Mouse (Mus musculus) ES-Bruce4 (cell line): ENCODE measurements at regions not wholly inside any gene's neighbourhood (a gene's known extent, or its start where the extent isn't known, plus 50 kb on each side); places are given as distances from the start of the nearest gene placed in this dataset.

ENCODE experiments used
- H3K27ac ChIP-seq: 2 replicates; pipeline ENCODE4 v1.5.1; 2012; ENCODE audit warnings: low read length, inconsistent platforms; ENCODE audit not compliant: insufficient read depth
- H3K27me3 ChIP-seq: 2 replicates; pipeline ENCODE4 v1.6.1; 2012; ENCODE audit warnings: mild to moderate bottlenecking, low read length, inconsistent platforms; ENCODE audit not compliant: control insufficient read depth, poor library complexity, insufficient read depth, severe bottlenecking
- H3K36me3 ChIP-seq: 2 replicates; pipeline ENCODE4 v1.6.1; 2012; ENCODE audit warnings: inconsistent platforms, mild to moderate bottlenecking, low read length, moderate library complexity; ENCODE audit not compliant: control insufficient read depth, poor library complexity, insufficient read depth, severe bottlenecking
- H3K4me1 ChIP-seq: one replicate; pipeline ENCODE4 v1.8.1; 2011; ENCODE audit warnings: low read length; ENCODE audit not compliant: control insufficient read depth, insufficient read depth
- H3K4me3 ChIP-seq: 2 replicates; pipeline ENCODE4 v1.5.1; 2011; ENCODE audit warnings: low read depth, mild to moderate bottlenecking, low read length
- H3K9ac ChIP-seq: 2 replicates; pipeline ENCODE4 v1.6.1; 2012; ENCODE audit warnings: low read depth, mild to moderate bottlenecking, inconsistent platforms; ENCODE audit not compliant: poor library complexity, severe bottlenecking
- H3K9me3 ChIP-seq: replicated peaks from 2 replicates; pipeline ENCODE4 v1.6.1; 2012; ENCODE audit warnings: mild to moderate bottlenecking, low read length, inconsistent platforms; ENCODE audit not compliant: control insufficient read depth, poor library complexity, insufficient read depth, severe bottlenecking
- CTCF ChIP-seq: IDR thresholded peaks from one replicate; pipeline ENCODE4 v1.8.1; 2011; ENCODE audit warnings: low read depth, low read length
- EP300 ChIP-seq: IDR thresholded peaks from 2 replicates; pipeline ENCODE4 v1.6.1; 2011; ENCODE audit warnings: low read depth, low read length; ENCODE audit not compliant: insufficient read depth
- POLR2A ChIP-seq: IDR thresholded peaks from one replicate; pipeline ENCODE4 v1.8.1; 2011; ENCODE audit warnings: low read length; ENCODE audit not compliant: insufficient read depth

DNA sequence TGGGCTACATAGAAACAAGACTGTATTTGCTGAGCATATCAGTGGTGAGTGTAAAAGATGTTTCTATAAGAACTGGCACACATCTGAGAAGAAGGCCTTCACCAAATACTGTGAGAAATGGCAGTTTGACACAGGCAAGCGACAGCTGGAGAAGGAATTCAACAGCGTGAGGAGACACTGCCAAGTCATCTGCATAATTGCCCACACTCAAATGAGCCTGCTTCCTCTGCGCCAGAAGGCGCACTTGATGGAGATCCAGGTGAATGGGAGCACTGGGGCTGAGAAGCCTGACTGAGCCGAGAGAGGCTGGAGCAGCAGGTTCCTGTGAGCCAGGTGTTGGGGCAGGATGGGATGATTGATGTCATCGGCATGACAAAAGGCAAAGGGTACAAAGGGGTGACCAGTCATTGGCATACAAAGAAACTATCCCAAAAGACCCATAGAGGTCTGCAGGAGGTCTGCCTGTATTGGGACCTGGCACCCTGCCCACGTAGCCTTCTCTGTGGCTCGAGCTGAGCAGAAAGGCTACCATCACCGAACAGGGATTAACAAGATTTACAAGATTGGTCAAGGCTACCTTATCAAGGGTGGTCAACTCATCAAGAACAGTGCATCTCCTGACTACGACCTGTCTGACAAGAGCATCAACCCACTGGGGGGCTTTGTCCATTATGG, 227.2 kb upstream of the Rtl1 start:
- TF ChIP-seq EP300: no peak
- no peak for TF ChIP-seq POLR2A
- TF ChIP-seq CTCF: no peak
- Histone ChIP-seq H3K9ac (no peak overlapping the region), H3K27me3 (no peaks in the 10 kb centered on the region), H3K4me1 (no peaks in the 10 kb centered on the region), H3K9me3 (peaks cover 11% of the 10 kb centered on the region), H3K27ac (no peak overlapping the region), H3K4me3 (no peak overlapping the region), H3K36me3 (no peaks in the 10 kb centered on the region)

GRCm38 (mm10) chr12:109830303-109831020, 230.3 kb upstream of the Rtl1 start:
- no peaks in the 10 kb centered on the region for H3K4me1 ChIP-seq
- no peak overlapping the region for H3K4me3 ChIP-seq
- TF ChIP-seq POLR2A: no peak
- peak; percentile 5 for TF ChIP-seq CTCF
- no peak for TF ChIP-seq EP300
- no peak overlapping the region for H3K27ac ChIP-seq
- no peaks in the 10 kb centered on the region for H3K36me3 ChIP-seq
- H3K9me3 ChIP-seq: no peaks in the 10 kb centered on the region
- no peaks in the 10 kb centered on the region for H3K27me3 ChIP-seq
- H3K9ac ChIP-seq: no peak overlapping the region

GRCm38 (mm10) chr12:109832964-109833363, 232.8 kb upstream of the Rtl1 start:
- TF ChIP-seq CTCF (no peak), EP300 (no peak), POLR2A (no peak)
- H3K36me3 ChIP-seq: no peaks in the 10 kb centered on the region
- H3K27me3 ChIP-seq: no peaks in the 10 kb centered on the region
- no peak overlapping the region for H3K4me3 ChIP-seq
- no peaks in the 10 kb centered on the region for H3K9me3 ChIP-seq
- no peak overlapping the region for H3K9ac ChIP-seq
- no peak overlapping the region for H3K27ac ChIP-seq
- no peaks in the 10 kb centered on the region for H3K4me1 ChIP-seq

DNA sequence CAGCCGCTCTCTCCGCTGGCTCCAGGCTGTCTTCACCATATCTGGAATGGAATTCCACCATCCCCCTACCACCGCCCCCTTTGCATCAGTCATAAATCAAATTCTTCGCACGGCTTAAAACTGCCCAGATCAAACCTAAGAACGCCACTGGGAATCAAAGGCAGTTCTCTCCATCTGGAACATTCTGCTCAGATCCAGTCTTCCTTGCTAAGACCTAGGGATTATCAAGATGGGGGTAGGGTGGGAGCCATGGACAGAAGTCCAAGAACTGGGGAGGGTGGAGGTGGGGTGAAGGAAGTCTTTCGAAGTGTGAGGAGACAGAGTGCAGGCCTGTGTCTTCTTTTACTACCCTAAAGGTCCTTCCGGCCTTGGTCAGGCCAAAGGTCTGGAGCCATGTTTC, 236.4 kb upstream of the Rtl1 start:
- Histone ChIP-seq H3K4me3 (no peak overlapping the region), H3K27ac (no peak overlapping the region), H3K36me3 (no peaks in the 10 kb centered on the region), H3K9me3 (no peaks in the 10 kb centered on the region), H3K4me1 (no peaks in the 10 kb centered on the region), H3K9ac (no peak overlapping the region), H3K27me3 (no peaks in the 10 kb centered on the region)
- no peak for TF ChIP-seq EP300
- TF ChIP-seq CTCF: no peak
- no peak for TF ChIP-seq POLR2A

- no peak overlapping the region for H3K9ac ChIP-seq
- no peaks in the 10 kb centered on the region for H3K9me3 ChIP-seq
- no peaks in the 10 kb centered on the region for H3K27me3 ChIP-seq
- H3K4me1 ChIP-seq: no peaks in the 10 kb centered on the region
- TF ChIP-seq EP300: no peak
- no peak for TF ChIP-seq POLR2A
- no peak for TF ChIP-seq CTCF
- H3K4me3 ChIP-seq: no peak overlapping the region
- H3K27ac ChIP-seq: no peak overlapping the region
- H3K36me3 ChIP-seq: no peaks in the 10 kb centered on the region
Measured at GRCm38 (mm10) chr12:109839126-109839587, 239.0 kb upstream of the Rtl1 start.

DNA sequence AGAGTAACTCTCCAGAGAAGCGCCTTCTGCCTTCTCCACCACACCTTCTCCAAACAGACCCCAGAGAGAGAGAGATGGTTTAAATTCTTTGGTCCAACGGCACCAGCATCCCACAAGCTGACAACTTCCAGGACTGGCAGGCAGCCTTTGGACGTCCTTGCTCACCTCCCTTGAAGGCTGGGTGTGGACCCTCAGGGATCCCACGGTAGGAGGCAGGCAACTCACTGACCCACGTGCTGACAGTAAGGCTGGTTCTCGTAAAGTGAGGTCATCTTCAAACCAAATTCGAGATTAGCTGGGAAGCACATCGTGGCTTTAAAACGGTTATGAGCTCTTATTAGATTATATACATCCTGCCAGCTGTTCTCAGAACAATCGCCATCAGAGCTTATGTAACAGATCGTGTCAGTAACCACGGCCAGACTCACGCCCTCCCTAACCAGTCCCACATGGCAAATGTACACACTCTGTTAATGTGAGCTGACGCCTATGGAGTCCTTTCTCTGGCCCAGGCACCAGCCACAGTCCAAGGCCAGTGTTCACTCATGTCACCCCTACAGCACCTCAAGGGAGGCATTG, 239.9 kb upstream of the Rtl1 start:
- H3K4me3 ChIP-seq: no peak overlapping the region

More for the DNA sequence above, 239.9 kb upstream of the Rtl1 start:
- H3K27ac ChIP-seq: no peak overlapping the region
- H3K9ac ChIP-seq: no peak overlapping the region
- H3K36me3 ChIP-seq: no peaks in the 10 kb centered on the region
- no peaks in the 10 kb centered on the region for H3K9me3 ChIP-seq
- H3K4me1 ChIP-seq: no peaks in the 10 kb centered on the region
- H3K27me3 ChIP-seq: no peaks in the 10 kb centered on the region
- TF ChIP-seq CTCF (no peak), EP300 (no peak), POLR2A (no peak)
